Mouse (Mus musculus) lung, adult 2 months (tissue): ENCODE results near the gene Mvb12a. TPM values are rescaled to one million over a fixed set of nuclear protein-coding genes. Genes with fewer than 3 reads are reported as not detected.

Source experiments
- DNase-seq: peaks from one replicate; pipeline ENCODE4 v3.0.0; 2022
- H3K4me1 ChIP-seq: fragments of 200-500 bp; 2 replicates; pipeline ENCODE4 v1.6.1; 2011; ENCODE audit warnings: low read length; ENCODE audit not compliant: control insufficient read depth, insufficient read depth
- H3K4me3 ChIP-seq: fragments of 200-500 bp; replicated peaks from 2 replicates; pipeline ENCODE3; 2011; ENCODE audit warnings: low read depth, mild to moderate bottlenecking, control low read depth, low read length; ENCODE audit errors: extremely low read depth
- CTCF ChIP-seq: fragments of 200-500 bp; IDR thresholded peaks from 2 replicates; pipeline ENCODE4 v1.5.1; 2011; ENCODE audit warnings: mild to moderate bottlenecking, low read length, control low read depth; ENCODE audit not compliant: insufficient read depth
- POLR2A ChIP-seq: fragments of 200-500 bp; IDR thresholded peaks from 2 replicates; pipeline ENCODE4 v1.6.1; 2011; ENCODE audit warnings: low read depth, mild to moderate bottlenecking, control low read depth, low read length, borderline replicate concordance; ENCODE audit errors: extremely low read depth
- WGBS: fragments of 180-500 bp; shearing (Covaris S2); methylation state at CpG from one replicate; pipeline ENCODE4 v1.1.7; 2018; 5-methylcytosine and 5-hydroxymethylcytosine counted together
- polyA plus RNA-seq: library from polyadenylated mRNA; depleted of rRNA; stranded (reverse); fragments of >200 nt; gene quantifications from 2 replicates; pipeline ENCODE4 v1.2.3, GENCODE M21; 2012; rRNA removed

The Mvb12a gene
- polyA plus RNA-seq, 1 experiment, result 132 TPM

DNA sequence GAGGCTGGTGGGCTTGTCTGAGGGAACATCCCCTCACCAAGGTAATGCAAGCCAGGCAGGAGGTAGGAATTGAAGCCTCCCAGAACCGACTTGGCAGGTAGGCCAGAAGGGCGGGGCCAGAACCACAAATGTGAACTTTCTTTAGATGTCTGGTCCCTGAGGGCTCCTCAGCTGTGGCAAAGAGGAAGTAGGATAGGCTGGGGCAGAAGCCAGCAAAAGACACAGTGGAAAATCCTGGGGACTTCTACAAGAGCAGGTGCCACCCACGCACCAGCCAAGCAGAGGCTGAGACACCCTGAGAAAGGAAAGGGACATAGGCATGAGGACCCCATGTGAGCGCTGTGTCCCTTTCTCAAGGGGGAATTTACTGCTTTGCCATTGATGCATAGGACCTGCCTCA, 54.1 kb downstream of the Mvb12a start:
- TF ChIP-seq POLR2A, result no peak
- no peak for TF ChIP-seq CTCF
- H3K4me3 ChIP-seq, result no peak overlapping the region
- H3K4me1 ChIP-seq, result peaks cover 7% of the 10 kb centered on the region
- 72% methylated on average over 4 of the region's 4 CpGs for WGBS
- no peak for DNase-seq

GRCm38 (mm10) chr8:71597451-71597850, 54.7 kb downstream of the Mvb12a start, which contains the start of gene Fam129c:
Gene Fam129c (plus strand): TSS chr8:71597648.
- Histone ChIP-seq H3K4me3 (no peak within 1 kb of the TSS), H3K4me1 (peaks cover 9% of the 10 kb centered on the region)
- DNase-seq, result no peak
- WGBS, result 82% methylated on average over 3 of the region's 3 CpGs
- TF ChIP-seq POLR2A (no peak), CTCF (no peak)

Other genes with a start within 250 kb of the Mvb12a start
- 111 and 121 TPM in 2 replicates for gene Use1, start 176.1 kb upstream of the Mvb12a start, polyA plus RNA-seq
- gene Ocel1, start 171.6 kb upstream of the Mvb12a start, polyA plus RNA-seq, result 16.9 and 21.1 TPM in 2 replicates
- gene Nr2f6, start 161.0 kb upstream of the Mvb12a start, polyA plus RNA-seq, result 133 and 205 TPM in 2 replicates
- 155 and 170 TPM in 2 replicates for gene Ushbp1, start 147.1 kb upstream of the Mvb12a start, polyA plus RNA-seq
- gene Babam1, start 146.1 kb upstream of the Mvb12a start, polyA plus RNA-seq, result 120 and 145 TPM in 2 replicates
- 1.4 and 2.2 TPM in 2 replicates for gene Ankle1, start 136.9 kb upstream of the Mvb12a start, polyA plus RNA-seq
- gene Abhd8, start 79.3 kb upstream of the Mvb12a start, polyA plus RNA-seq, result 38.1 and 43.3 TPM in 2 replicates
- gene Mrpl34, start 78.0 kb upstream of the Mvb12a start, polyA plus RNA-seq, result 59.4 and 72.5 TPM in 2 replicates
- gene Dda1, start 73.7 kb upstream of the Mvb12a start, polyA plus RNA-seq, result 84.4 and 85.9 TPM in 2 replicates
- 25.5 and 30.6 TPM in 2 replicates for gene Ano8, start 57.0 kb upstream of the Mvb12a start, polyA plus RNA-seq
- 26.0 and 30.4 TPM in 2 replicates for gene Gtpbp3, start 54.8 kb upstream of the Mvb12a start, polyA plus RNA-seq
- gene Plvap, start 31.2 kb upstream of the Mvb12a start, polyA plus RNA-seq, result 1,109 and 1,564 TPM in 2 replicates
- 0.42 and 0.49 TPM in 2 replicates for gene Ccdc194, start 17.2 kb upstream of the Mvb12a start, polyA plus RNA-seq
- gene Bst2, start 5.5 kb upstream of the Mvb12a start, polyA plus RNA-seq, result 437 and 505 TPM in 2 replicates
- 18.5 and 25.2 TPM in 2 replicates for gene Tmem221, start 15.9 kb downstream of the Mvb12a start, polyA plus RNA-seq
- gene Nxnl1, start 23.7 kb downstream of the Mvb12a start, polyA plus RNA-seq, result 0.09 TPM in 1 of 2 replicates, not detected in the other
- 73.5 and 101 TPM in 2 replicates for gene Slc27a1, start 26.0 kb downstream of the Mvb12a start, polyA plus RNA-seq
- gene Pgls, start 49.3 kb downstream of the Mvb12a start, polyA plus RNA-seq, result 140 TPM in 2 replicates
- 4.8 and 5.4 TPM in 2 replicates for gene Fam129c, start 54.7 kb downstream of the Mvb12a start, polyA plus RNA-seq
- 172 and 200 TPM in 2 replicates for gene Colgalt1, start 68.1 kb downstream of the Mvb12a start, polyA plus RNA-seq
- gene Unc13a, start 128.8 kb downstream of the Mvb12a start, polyA plus RNA-seq, result 0.25 and 0.32 TPM in 2 replicates
- gene Jak3, start 133.4 kb downstream of the Mvb12a start, polyA plus RNA-seq, result 56.6 and 72.7 TPM in 2 replicates
- 58.5 and 60.7 TPM in 2 replicates for gene Insl3, start 146.3 kb downstream of the Mvb12a start, polyA plus RNA-seq
- gene B3gnt3, start 158.9 kb downstream of the Mvb12a start, polyA plus RNA-seq, result 25.0 and 31.3 TPM in 2 replicates
- 20.0 and 23.3 TPM in 2 replicates for gene Fcho1, start 182.8 kb downstream of the Mvb12a start, polyA plus RNA-seq